ENCODE assay signal across 4 mouse cellular contexts in the genomic region with DNA sequence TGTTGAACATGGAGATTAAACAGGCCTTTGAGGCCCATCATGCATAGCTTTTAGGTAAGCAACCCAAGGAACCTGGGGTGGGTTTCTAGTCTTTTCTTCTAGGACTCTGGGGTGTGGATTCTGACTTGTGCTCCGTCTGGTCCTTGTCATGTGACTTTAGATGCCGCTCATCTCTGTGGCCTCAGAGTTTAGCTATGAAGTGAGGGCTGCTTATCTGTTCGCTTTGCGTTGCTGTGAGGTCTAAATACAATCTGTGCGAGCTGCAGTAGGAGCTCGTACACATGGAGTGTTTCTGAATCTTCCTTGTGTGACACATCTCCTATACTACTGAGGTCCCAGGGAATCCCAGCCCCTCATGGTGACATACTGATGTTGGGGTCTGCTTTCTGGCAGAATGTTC.
"Had no signal": no experiment of that assay in that cellular context is flagged by ENCODE, and none has a peak within 500 bp of the region (broad histone marks: within the 10 kb centered on the region; RNA-seq: fewer than 3 reads in every experiment).

No protein-coding gene starts in this region.

- H3K9ac ChIP-seq: neural tube, embryonic 15.5 days; stomach, embryonic 15.5 days had no signal

- H3K27ac ChIP-seq: neural tube, embryonic 13.5 days; neural tube, embryonic 15.5 days; stomach, embryonic 15.5 days; stomach, postnatal 0 days had no signal

- H3K27me3 ChIP-seq: neural tube, embryonic 13.5 days; neural tube, embryonic 15.5 days; stomach, embryonic 15.5 days had no signal

- H3K36me3 ChIP-seq: neural tube, embryonic 13.5 days; neural tube, embryonic 15.5 days; stomach, embryonic 15.5 days had no signal

- H3K4me1 ChIP-seq: neural tube, embryonic 13.5 days; neural tube, embryonic 15.5 days; stomach, embryonic 15.5 days had no signal

- H3K4me2 ChIP-seq: neural tube, embryonic 13.5 days; neural tube, embryonic 15.5 days; stomach, embryonic 15.5 days had no signal

- H3K9me3 ChIP-seq: neural tube, embryonic 13.5 days; neural tube, embryonic 15.5 days; stomach, embryonic 15.5 days had no signal

- H3K4me3 ChIP-seq: neural tube, embryonic 13.5 days; neural tube, embryonic 15.5 days; stomach, embryonic 15.5 days had no signal
